Mouse (Mus musculus): Measurements from ENCODE around the gene Gm9918.
"Not testable (repeated sequence)": the region's sequence is repeated elsewhere in the genome, so short reads cannot be mapped to it uniquely, and the experiment has no call there.

The Gm9918 gene

DNA sequence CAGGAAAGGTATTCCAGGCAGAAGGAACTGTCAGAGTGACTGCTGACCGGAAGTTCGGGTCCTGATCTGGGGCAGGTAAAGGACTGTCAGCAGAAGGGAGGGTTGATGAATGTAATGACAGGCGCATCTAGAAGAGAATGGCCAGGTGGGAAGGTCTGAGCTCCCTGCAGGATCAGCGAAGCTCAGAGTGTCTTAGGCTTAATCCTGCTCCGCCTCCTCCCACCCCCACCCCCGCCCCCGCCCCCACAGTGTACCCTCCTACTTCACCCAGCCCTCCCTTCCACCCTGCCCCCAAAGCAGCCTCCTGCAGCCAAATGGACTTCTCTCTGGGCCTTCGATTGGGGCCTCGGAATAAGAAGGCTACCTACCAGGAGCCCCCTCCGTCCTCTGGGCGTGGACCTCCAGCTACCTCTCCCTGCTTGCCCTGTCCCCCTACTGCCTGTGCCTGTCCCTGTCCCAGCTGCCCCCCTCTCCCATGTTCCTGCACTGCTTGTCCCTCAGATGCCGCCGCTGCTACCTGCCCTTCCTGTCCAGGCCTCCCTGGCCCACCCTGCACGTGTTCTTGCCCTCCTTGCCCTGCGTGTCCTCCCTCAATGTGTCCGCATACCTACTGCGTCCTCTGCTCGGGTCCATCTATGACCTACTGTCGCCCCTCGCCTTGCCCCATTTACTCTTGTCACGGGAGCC lies at the start of gene Gm9918:
Gm9918 (plus strand) TSS at position 290 of the 687 bp plus-strand sequence.
- no peak for DNase-seq

DNA sequence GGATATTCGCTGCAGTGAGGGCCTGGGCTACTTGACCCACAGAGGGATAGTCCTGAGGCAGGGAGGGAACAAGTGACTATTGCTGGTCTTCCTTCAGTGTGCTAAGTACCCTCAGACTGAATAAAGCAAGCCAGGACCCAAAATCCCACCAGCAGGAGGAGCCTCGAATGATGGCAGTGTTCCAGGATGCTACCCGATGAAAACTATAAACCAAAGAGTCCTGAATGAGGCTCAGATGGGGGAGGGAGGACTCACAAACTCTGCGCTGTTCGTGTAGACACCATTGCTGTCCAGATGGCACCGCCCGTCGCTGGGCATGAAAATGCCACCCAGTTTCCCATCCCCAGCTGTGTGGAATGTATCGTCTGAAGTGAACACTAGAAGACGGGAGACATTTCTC lies 48.0 kb upstream of the Gm9918 start:
- no peak for DNase-seq

DNA sequence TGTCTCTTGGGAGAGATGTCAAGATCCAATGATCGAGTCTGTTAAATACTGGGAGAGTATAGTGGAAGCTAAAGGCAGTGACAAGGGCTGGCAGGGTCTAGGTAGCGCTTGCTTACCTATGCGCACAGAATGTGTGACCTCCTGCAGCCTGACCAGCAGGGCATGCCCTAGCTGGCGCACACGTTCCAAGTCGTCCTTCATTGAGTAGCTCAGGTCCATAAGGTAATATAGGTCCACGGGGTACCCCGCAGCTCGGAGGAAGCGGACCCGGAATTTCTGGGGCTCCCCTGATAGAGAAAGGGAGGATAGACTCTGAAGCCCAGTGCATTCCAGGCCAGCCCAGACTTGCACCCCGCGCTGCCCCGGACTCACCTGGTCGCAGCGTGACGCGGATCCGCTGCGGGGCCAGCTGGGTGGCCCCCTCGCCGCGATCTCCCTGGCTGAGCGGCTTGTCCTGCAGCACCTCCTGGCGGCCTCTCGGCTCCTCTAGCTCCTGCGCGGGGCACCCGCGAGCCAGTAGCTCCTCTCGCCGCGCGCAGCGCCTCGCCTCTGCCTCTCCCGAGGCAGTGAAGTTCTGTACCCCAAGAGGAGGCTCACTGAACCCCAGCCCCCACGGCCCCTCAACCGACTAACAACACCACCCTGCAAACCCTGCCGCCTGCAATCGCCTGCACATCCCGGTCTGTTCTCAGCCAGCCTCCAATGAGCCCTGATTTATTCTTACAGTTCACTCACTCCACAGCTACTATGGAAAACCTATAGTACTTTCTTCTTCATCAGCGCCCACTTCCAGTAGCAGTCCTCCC lies 46.0 kb upstream of the Gm9918 start:
- peak; percentile 95 for DNase-seq

DNA sequence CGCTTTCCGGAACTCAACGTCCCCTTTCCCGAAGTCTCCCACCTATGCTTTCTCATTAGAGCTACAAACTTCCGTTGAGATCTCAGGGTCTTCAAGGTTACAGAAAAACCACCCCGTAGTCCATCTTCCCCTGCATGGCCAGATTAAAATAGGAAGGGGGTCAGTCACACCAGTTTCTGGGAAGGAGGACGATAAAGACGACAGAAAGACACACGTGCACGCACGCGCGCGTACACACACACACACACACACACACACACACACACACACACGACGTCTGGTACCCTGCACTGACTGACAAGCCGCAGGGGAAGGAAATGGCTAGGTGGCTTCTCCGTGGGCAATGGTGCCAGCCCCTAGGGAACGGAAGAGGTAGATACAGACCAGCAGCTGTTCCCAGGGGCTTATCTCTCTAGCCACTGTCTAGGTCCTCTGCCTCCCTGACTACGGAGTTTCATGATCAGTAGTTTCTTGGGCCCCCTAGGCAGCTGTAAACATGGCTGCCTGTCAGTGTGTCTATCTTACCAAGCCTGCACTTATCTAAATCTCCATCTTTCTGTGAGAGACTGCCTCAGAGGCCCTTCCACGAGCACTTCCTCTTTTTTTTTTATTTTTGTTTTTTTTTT lies 45.3 kb upstream of the Gm9918 start:
- DNase-seq: peak; percentile 76

DNA sequence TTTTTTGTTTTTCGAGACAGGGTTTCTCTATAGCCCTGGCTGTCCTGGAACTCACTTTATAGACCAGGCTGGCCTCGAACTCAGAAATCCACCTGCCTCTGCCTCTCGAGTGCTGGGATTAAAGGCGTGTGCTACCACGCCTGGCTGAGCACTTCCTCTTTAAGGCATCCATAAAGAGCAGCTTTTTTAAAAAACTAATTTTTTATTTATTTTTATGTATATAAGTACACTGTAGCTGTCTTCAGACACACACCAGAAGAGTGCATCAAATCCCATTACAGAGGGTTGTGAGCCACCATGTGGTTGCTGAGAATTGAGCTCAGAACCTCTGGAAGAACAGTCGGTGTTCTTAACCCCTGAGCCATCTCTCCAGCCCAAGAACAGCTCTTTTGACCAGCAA lies 44.7 kb upstream of the Gm9918 start:
- not testable (repeated sequence) for DNase-seq

DNA sequence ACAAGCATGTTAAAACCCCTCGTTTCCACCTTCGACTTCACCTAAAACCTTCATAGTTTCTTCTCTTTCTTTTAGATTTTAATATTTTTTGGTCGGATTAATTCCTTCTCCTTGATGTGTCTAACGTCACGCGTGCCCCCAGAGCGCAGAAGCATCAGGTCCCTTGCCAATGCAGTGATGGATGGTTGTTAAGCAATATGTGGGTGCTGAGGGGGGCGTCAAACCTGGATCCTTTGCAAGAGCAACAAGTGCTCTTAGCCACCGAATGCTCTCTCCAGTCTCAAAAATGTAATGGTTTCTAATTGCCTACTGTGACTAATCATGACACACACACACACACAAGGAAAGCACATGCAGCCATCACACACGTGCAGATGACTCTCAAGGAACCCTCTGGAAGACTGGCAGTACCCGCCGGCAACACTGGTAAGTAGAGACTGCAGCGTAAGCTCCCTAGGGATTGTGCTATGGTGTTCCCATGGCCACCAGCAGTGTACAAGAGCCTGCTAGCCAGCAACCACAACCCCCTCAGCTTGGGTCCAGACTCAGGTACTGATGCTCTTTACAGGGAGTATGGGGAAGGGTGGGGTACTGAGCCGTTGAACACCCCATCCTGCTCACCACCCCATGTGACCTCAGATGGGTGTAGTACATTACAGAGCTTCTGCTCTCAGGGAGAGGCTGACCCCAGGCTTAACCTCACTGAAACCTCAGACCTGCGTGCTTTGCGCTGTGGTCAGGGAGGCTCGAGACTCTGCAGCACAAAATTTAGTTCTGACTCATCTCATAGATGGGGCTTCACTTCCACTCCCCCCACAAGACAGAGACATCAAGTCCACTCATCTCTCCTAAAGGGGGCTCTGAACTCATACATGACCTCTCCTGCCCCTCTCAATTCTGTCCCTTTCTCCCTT lies 39.7 kb upstream of the Gm9918 start:
- no peak for DNase-seq

DNA sequence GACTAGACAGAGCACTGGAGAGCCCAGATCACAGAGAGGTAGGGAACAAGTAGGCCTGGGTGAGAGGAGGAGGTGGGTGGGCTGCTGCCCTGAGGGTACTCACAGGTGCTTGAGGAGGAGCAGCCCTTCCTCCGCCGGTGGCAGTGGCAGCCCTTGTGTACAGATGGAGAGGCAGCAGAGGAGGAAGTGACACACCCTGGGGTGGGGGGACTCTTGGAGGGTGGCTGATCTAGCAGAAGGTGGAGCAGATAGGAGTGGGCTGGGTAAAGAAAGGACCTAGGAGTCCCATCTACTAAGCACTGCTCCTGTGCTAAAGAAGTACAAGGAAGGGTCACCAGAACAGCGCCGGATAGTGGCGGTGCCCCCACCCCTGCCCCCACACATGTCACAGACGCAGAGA lies 38.6 kb upstream of the Gm9918 start, which contains the start of gene Itgb7:
Itgb7 (minus strand) TSS at position 197 of the 400 bp plus-strand sequence.
- DNase-seq: peak; percentile 79

DNA sequence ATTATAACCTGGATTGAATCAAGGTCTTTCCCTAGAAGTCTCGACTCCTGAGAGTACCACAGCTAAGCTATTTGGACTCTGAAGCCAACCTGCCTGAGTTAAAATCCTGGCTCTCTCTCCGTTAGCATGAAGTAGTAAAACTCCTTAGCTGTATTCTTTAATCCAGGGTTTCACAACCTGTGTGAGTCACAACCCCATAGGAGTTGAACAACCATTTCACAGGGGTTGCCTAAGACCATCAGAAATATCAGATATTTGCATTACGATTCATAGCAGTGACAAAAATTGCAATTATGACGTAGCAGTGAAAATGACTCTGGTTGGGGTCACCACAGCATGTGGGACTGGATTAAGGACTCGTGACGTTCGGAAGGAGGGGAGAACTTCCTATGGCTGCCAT lies 37.6 kb upstream of the Gm9918 start:
- DNase-seq: no peak

DNA sequence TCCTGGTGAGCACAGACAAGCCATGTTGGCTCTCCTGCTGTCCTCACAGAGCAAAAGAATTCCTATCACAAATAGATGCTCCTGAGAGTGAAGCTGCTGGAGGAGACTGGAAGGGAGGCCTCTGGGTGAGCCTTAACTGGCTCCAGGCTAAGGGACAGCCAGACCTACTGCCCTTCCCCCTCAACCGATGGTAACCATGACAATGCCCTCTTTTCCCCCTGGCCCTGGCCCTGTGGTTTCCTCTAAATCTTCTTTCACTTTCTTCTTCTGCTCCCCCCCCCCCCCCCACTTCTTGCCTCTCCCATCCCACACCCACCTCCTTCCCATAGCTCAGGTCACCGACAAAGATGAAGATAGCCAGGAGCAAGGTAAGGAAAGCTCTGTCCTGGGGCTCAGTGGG lies 36.5 kb upstream of the Gm9918 start:
- no peak for DNase-seq

DNA sequence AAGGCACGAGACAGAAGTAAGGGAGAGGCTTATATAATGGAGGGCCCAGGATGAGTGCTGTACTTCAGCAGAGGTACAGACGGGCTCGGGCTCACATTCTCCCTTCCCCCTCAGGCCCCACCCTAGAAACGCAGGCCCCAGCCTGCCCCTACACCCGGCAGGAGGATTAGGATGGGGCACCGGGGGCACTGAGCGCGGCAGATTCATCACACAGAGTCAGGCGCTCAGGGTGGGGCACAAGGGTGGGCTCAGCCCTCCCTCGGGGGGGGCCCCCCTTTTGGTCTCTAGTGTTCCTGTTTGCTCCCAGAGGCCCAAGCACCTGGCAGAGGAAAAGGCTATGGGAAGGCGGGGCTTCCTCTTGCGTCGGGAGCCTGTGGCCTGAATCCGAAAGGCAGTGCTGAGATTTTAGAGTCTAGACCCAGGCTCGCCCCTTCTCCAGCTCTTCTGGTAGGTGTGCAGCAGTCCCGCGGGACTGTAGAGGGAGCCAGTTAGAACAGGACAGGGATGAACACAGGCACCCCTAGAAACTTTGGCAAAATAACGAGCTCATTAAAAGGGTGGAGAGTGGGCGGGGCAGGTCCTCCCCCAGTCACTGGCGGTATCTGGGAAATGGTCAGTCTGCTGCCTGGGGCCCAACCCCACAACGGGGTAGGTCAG lies 34.9 kb upstream of the Gm9918 start:
- DNase-seq: peak; percentile 51

DNA sequence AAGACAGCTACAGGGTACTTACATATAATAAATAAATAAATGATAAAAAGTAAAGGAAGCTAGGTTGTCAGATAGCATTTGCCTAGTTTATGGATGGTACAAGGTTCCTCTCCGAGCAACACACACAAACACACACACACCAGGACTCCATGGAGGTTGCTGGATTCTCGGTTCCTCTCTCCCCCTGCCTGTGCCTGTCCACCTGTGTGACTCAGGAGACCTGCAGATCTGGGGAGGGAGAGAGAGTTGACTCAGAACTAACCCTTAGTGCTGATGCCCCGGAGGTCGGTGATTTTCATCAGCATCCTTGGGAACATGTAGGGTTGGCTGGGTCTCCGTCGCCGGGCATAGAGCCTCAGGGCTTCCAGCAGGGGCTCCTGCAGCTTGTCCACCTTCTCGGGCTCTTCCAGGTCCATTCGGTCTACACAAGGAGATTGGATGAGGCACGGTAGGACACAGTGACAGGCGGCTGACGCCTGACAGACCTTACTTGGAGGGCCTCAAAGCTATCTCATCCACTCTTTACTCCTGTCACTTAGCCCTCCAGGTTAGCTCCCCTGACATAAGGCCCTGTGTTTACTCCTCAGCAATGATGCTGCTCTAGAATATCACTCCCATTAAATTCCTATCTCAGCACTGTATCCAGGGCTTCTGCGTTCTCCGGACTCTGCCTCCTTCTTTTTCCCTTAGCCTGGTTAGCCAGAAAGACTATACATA lies 31.7 kb upstream of the Gm9918 start:
- DNase-seq: peak; percentile 9

DNA sequence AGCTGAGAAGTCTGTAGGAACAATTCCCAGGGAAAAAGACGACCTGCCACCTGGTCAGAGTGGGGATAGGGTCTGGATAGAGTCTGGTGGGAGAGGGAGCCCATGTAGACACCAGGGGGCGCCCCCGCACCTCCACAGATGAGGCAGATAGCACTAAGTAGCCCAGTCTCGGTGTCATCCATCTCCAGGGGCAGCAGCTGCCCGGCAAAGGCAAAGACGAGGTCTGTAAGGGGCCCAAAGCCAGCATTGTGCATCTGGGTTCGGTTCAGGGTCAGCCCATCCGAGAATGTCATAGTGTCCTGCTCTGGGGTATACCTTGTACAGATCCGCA lies 31.1 kb upstream of the Gm9918 start:
- DNase-seq: peak; percentile 94

DNA sequence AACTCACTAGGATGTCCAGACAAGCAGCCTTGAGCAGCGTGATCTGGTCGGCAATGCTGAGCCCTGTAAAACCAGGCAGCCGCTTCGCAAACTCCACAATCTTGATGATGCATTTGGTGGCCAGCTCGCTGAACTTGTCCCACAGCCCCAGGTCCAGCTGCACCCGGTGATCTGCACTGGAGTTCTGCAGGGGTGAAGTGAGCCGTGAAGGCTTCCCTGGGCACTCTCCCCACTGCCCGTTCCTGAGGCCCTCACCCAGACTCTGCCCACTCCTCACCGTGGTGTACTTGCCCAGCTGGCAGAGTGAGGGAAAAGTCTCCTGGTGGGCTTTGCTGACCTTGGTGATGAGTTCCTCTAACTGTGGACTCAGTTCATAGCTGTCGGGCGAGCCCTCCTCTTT lies 30.5 kb upstream of the Gm9918 start:
- DNase-seq: peak; percentile 9

DNA sequence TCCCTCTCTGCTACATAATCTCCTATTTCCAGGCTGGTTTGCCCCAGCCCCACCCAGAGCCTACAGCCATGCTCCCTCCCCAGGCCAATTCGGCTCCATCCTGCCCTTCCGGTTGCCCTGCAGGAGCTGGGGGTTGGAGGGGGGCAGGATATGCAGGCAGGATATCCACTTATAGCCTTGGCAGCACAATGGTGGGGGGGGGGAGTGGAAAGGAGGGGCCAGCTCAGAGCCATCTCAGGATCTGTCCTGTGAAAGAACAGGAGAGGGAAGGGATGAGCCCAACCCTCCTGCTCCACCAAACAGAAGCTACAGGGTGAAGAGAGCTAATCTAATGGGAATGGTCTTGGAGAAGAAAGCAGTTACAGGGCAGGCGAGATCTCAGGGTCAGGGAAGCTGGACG lies 29.8 kb upstream of the Gm9918 start:
- DNase-seq: peak; percentile 8

DNA sequence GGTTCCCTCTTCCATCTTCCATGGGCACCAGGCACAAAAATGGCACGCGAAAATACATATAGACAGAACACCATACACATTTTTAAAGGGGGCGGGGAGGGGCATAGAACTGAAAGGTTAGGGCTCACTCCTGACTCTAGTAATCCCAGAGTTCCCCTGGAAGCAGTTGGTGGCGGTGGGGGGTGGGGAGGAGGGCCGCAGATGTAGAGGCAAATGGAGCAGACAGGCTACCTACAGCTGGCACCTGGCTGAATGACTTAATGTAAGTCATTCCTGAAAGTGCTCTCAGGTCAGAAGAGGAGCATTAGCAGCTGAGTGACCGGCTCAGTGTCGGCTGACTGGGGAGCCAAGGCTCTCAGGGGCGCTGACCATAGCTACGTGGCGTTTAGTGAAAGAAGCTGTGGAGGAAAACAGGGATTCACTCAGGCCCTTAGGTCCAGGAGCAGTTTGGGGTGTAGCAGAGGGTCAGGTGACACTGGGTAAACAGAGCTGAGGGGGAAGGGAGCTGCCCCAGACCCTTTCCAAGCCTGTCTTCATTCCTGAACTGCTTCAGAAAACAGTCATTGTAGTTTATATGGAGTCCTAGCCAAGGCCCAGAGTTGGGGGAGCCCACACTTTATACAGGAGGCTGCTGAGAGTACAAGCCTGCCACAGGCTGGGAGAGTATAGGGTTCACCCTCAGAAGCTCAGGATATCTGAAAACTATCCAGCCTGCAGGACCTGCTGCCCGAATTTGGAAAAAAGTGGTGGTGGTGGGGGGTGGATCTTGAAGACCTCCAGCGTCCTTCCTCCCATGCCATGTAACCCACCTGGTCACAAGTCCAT lies 27.7 kb upstream of the Gm9918 start:
- no peak for DNase-seq

DNA sequence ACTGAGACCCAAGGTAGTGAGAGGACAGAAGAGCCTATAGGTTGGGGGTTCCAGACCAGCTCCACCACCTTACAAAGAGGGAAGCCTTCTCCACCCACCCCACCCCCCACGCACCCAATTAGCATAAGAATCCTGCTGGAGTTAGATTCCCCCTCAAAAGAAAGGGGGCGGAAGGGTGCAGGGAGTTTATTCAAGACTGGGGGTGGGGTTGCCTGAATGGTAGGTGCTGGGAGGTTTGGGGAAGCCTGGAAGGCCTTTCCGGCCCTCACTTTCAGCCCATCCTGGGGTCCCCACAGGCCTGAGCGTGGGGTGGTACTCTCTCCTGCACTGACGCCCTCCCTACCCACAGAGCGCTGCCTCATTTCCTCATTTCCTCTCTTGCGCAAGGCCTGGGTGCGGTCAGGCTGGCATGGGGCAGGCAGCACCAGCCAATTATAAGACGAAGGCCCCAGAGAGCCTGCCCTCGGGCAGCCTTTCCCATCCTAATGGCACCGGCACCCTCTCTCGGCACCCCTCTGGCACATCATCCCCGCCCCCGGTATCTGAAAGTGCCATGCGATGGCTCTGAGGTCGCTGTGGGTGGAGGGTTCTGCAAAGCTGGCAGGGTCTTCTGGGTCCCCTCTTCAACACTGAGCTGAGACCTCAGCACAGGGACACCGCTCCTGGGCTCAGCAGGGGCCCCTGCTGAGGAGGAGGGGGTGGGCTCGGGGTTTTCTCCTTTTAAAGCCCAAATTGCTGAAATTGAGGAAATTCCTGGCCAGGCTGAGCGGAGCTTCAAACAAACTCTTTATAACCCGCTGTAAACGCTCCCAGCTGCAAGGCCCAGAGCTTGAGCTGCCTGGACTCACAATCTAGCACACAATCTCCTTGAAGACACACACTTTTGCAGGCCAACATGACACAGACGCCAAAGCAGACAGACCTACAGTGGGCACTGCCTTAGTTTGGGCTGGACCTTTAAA lies 26.9 kb upstream of the Gm9918 start:
- peak; percentile 39 for DNase-seq

DNA sequence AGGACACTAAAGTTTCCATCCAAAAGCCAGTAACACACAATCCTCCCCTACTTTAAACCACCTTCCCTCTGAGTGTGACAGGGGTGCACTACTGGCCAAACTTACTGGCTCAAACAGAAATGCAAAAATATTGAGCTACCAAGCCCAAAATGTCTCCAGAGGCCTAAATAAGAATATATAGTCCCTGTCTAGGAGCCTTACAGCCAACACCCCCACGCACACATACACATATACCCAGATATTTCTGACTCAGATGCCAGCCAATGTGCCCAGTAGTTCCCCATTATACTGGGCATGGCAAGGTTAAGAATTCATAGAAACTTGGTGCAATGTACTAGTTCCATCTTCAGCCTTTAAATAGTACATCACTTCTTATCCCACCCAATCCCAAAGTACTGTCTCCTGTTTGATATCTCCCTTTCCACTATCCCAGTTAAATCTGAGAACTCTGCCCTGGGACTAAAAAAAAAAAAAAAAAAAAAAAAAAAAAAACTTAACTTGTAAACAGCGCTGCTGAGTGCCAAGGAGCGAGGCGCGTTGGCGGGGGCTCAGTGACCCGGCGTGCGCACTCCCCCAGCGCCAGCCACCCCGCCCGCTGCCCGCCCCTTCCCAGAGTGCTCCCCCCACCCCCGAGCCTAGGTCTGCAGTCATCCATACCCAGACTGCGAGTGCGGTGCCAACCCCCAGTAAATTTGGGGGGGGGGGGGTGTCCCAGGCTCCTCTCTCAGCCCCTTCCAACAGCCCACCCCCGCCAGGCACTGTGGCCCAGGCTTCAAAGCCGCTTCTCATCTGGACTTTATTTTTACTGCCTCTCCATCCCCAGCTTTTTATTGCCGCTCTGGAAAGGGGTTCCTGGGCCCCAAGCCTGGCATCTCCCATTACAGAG lies 25.8 kb upstream of the Gm9918 start:
- DNase-seq: no peak

DNA sequence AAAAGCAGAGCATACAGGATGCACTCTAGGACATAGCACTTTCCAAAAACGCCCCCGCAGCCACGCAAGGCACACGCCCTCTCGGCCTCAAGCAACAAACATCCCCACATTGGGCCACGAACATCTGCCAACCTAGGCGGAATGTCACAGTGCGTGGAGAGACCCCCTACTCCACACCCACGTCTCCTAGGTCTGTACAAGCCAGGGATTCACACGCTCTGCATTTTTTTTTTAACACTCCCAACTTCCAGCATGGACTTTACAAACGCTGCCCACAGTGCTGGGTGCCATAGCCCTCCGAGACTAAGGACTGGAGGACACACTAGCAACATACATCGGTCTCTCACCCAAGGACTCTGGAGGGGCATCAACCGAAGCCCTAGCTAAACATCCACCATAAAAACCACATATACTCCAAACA lies 24.9 kb upstream of the Gm9918 start:
- no peak for DNase-seq
